Mouse (Mus musculus): ENCODE measurements around the gene Skp2. TPM values are rescaled to one million over a fixed set of nuclear protein-coding genes. Genes with fewer than 3 reads are reported as not detected.

Gene Skp2
- polyA plus RNA-seq, 2 experiments: 9.8 to 23.2 TPM

GRCm38 (mm10) chr15:9106303-9107074, 48.7 kb downstream of the Skp2 start:
- Histone ChIP-seq H3K27me3 (ENCODE audit: control insufficient read depth, insufficient read depth, low read length) (no peaks in the 10 kb centered on the region), H3K27ac (no peak overlapping the region), H3K9me3 (ENCODE audit: control insufficient read depth, low read length) (no peaks in the 10 kb centered on the region), H3K9ac (replicated peaks) (no peak overlapping the region), H3K4me2 (ENCODE audit: low read depth) (no peak overlapping the region), H3K4me1 (replicated peaks; ENCODE audit: control insufficient read depth in 2 of 2, insufficient read depth in 2 of 2, low read length in 1 of 2) (no peaks in the 10 kb centered on the region), H3K36me3 (replicated peaks; ENCODE audit: control insufficient read depth, insufficient read depth, low read depth) (peaks cover 86% of the 10 kb centered on the region), H3K4me3 (ENCODE audit: insufficient read depth in 1 of 2, low read depth in 2 of 2, low read length in 2 of 2) (no peak overlapping the region)
- DNase-seq (ENCODE audit: low read depth in 3 of 3, low spot score in 3 of 3) (no peak), ATAC-seq (ENCODE audit: insufficient read depth) (no peak)
- 82% methylated on average over 13 of the region's 13 CpGs for WGBS (ENCODE audit: insufficient replicate concordance)
- no peak for TF ChIP-seq CTCF (IDR thresholded peaks at IDR 0.05; ENCODE audit: low read depth)
- TF ChIP-seq EP300 (IDR thresholded peaks at IDR 0.05; ENCODE audit: low read depth): no peak

GRCm38 (mm10) chr15:9100446-9101077, 54.7 kb downstream of the Skp2 start:
- ATAC-seq (ENCODE audit: insufficient read depth) (no peak), DNase-seq (ENCODE audit: low read depth in 3 of 3, low spot score in 3 of 3) (no peak)
- Histone ChIP-seq H3K27me3 (ENCODE audit: control insufficient read depth, insufficient read depth, low read length) (no peaks in the 10 kb centered on the region), H3K4me3 (ENCODE audit: insufficient read depth in 1 of 2, low read depth in 2 of 2, low read length in 2 of 2) (no peak overlapping the region), H3K9me3 (ENCODE audit: control insufficient read depth, low read length) (no peaks in the 10 kb centered on the region), H3K27ac (no peak overlapping the region), H3K36me3 (replicated peaks; ENCODE audit: control insufficient read depth, insufficient read depth, low read depth) (peaks cover 97% of the 10 kb centered on the region), H3K4me2 (ENCODE audit: low read depth) (no peak overlapping the region), H3K4me1 (replicated peaks; ENCODE audit: control insufficient read depth in 2 of 2, insufficient read depth in 2 of 2, low read length in 1 of 2) (0 out of 4 replicates have a peak, but pooled peaks cover 0 to under 1% of the 10 kb centered on the region in 2 experiments), H3K9ac (replicated peaks) (no peak overlapping the region)
- no peak for TF ChIP-seq CTCF (IDR thresholded peaks at IDR 0.05; ENCODE audit: low read depth)
- TF ChIP-seq EP300 (IDR thresholded peaks at IDR 0.05; ENCODE audit: low read depth): no peak
- 93% methylated on average over 10 of the region's 10 CpGs for WGBS (ENCODE audit: insufficient replicate concordance)

DNA sequence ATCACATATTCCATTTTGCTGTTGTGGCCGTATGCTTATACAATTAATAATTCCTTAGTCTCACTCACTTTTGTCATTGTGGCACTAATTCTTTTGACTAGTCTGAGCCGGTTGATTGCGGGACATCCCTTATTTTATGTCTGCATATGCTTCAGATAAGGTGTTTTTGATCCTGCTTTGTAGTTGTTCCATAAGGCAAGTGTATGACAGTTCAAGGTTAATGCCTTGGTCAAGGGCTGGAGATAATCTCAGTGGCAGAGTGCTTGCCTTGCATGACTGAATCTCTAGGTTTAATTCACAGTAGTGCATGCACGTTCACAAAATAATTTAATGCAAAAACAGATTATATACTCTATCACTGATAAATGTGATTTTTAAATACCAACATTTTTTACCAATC, 58.4 kb downstream of the Skp2 start:
- 87% methylated on average over 4 of the region's 4 CpGs for WGBS (ENCODE audit: insufficient replicate concordance)
- DNase-seq (ENCODE audit: low read depth in 3 of 3, low spot score in 3 of 3) (no peak), ATAC-seq (ENCODE audit: insufficient read depth) (no peak)
- TF ChIP-seq EP300 (IDR thresholded peaks at IDR 0.05; ENCODE audit: low read depth): no peak
- no peak for TF ChIP-seq CTCF (IDR thresholded peaks at IDR 0.05; ENCODE audit: low read depth)
- no peak overlapping the region for H3K4me3 ChIP-seq (ENCODE audit: insufficient read depth in 1 of 2, low read depth in 2 of 2, low read length in 2 of 2)
- no peak overlapping the region for H3K4me2 ChIP-seq (ENCODE audit: low read depth)
- H3K9me3 ChIP-seq (ENCODE audit: control insufficient read depth, low read length): no peaks in the 10 kb centered on the region
- peaks cover 15 to 18% of the 10 kb centered on the region in 2 experiments for H3K4me1 ChIP-seq (replicated peaks; ENCODE audit: control insufficient read depth in 2 of 2, insufficient read depth in 2 of 2, low read length in 1 of 2)
- H3K27me3 ChIP-seq (ENCODE audit: control insufficient read depth, insufficient read depth, low read length): no peaks in the 10 kb centered on the region
- no peak overlapping the region for H3K9ac ChIP-seq (replicated peaks)
- H3K36me3 ChIP-seq (replicated peaks; ENCODE audit: control insufficient read depth, insufficient read depth, low read depth): peaks cover 94% of the 10 kb centered on the region
- H3K27ac ChIP-seq: no peak overlapping the region

DNA sequence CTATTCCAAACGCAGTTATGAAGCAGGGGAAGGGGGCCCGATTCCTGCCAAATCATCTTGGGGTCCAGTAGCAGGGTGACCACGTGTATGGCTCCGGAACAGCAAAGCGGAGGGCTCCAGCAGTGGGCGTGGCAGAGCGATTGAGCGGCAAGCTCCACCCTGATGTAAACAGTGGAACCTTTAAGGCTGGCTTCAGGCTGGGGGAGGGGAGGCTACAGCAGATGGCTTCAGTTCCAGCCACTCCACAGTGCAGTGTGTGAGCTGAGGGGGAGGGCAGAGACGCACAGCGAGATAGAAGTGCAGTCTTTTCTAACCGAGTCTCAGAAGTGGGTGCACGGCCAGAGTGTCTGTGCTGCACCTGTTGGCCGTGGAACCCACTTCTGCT, 60.9 kb downstream of the Skp2 start:
- Histone ChIP-seq H3K27me3 (ENCODE audit: control insufficient read depth, insufficient read depth, low read length) (no peaks in the 10 kb centered on the region), H3K4me3 (ENCODE audit: insufficient read depth in 1 of 2, low read depth in 2 of 2, low read length in 2 of 2) (no peak overlapping the region), H3K27ac (peak overlapping the region; percentile 69), H3K36me3 (replicated peaks; ENCODE audit: control insufficient read depth, insufficient read depth, low read depth) (peaks cover 95% of the 10 kb centered on the region), H3K9ac (replicated peaks) (peak overlapping the region; percentile 34), H3K4me1 (replicated peaks; ENCODE audit: control insufficient read depth in 2 of 2, insufficient read depth in 2 of 2, low read length in 1 of 2) (peaks cover 17 to 21% of the 10 kb centered on the region in 2 experiments), H3K4me2 (ENCODE audit: low read depth) (peak overlapping the region; percentile 47), H3K9me3 (ENCODE audit: control insufficient read depth, low read length) (no peaks in the 10 kb centered on the region)
- DNase-seq (ENCODE audit: low read depth in 3 of 3, low spot score in 3 of 3) (no peak), ATAC-seq (ENCODE audit: insufficient read depth) (peak; percentile 79)
- TF ChIP-seq EP300 (IDR thresholded peaks at IDR 0.05; ENCODE audit: low read depth) (no peak), CTCF (IDR thresholded peaks at IDR 0.05; ENCODE audit: low read depth) (no peak)
- 14% methylated on average over 13 of the region's 13 CpGs for WGBS (ENCODE audit: insufficient replicate concordance)

Data from liver, embryonic 14.5 days (tissue).